13 mouse cellular contexts compared by ENCODE assay signal in genomic region chr8:64659097-64659496, GRCm38 (mm10). TPM values are rescaled to one million over a fixed set of nuclear protein-coding genes. Genes with fewer than 3 reads are reported as not detected.
A peak's percentile ranks its signal among the peaks of the same experiment; 100 is the strongest.
DNase-seq lines count a peak whose midpoint lies in the region; ATAC-seq lines count a peak whose summit lies in the region.
"Had no signal": no experiment of that assay in that cellular context is flagged by ENCODE, and none has a peak within 500 bp of the region (broad histone marks: within the 10 kb centered on the region; RNA-seq: fewer than 3 reads in every experiment).

No protein-coding gene starts in this region.

- 90% methylated on average over 5 of the region's 5 CpGs for WGBS in midbrain, embryonic 10.5 days
- 87% methylated on average over 5 of the region's 5 CpGs for WGBS in midbrain, embryonic 11.5 days

- H3K27ac ChIP-seq in midbrain, embryonic 10.5 days (replicated peaks), result peak overlapping the region; percentile 85
- no peak overlapping the region; the same call in 1 of the 2 replicates for H3K27ac ChIP-seq in midbrain, embryonic 11.5 days (ENCODE audit: low read depth, low read length)
- H3K27ac ChIP-seq: embryonic facial prominence, embryonic 15.5 days; liver, embryonic 15.5 days had no signal

- ATAC-seq in midbrain, embryonic 11.5 days (ENCODE audit: low FRiP score), result no peak
- peak; percentile 74 for ATAC-seq in inflammation-experienced regulatory T-cells, adult 6 months

- peaks cover 2% of the 10 kb centered on the region; the same call in 1 of the 2 replicates for H3K36me3 ChIP-seq in midbrain, embryonic 10.5 days
- H3K36me3 ChIP-seq in midbrain, embryonic 11.5 days (ENCODE audit: control insufficient read depth, insufficient read depth, low read length), result no peaks in the 10 kb centered on the region
- H3K36me3 ChIP-seq: embryonic facial prominence, embryonic 15.5 days; liver, embryonic 15.5 days had no signal

- no peaks in the 10 kb centered on the region for H3K27me3 ChIP-seq in midbrain, embryonic 10.5 days (ENCODE audit: low read depth, poor library complexity, severe bottlenecking)
- H3K27me3 ChIP-seq in midbrain, embryonic 11.5 days (ENCODE audit: control insufficient read depth, insufficient read depth, low read length), result no peaks in the 10 kb centered on the region
- H3K27me3 ChIP-seq: embryonic facial prominence, embryonic 15.5 days; liver, embryonic 15.5 days had no signal

- no peaks in the 10 kb centered on the region for H3K9me3 ChIP-seq in midbrain, embryonic 10.5 days (replicated peaks)
- no peaks in the 10 kb centered on the region for H3K9me3 ChIP-seq in midbrain, embryonic 11.5 days (ENCODE audit: control insufficient read depth, low read length)
- H3K9me3 ChIP-seq: embryonic facial prominence, embryonic 15.5 days; liver, embryonic 15.5 days had no signal

- H3K4me3 ChIP-seq in midbrain, embryonic 10.5 days, result no peak overlapping the region
- H3K4me3 ChIP-seq in midbrain, embryonic 11.5 days (ENCODE audit: low read depth, low read length), result no peak overlapping the region
- H3K4me3 ChIP-seq: embryonic facial prominence, embryonic 15.5 days; liver, embryonic 15.5 days had no signal

- peaks cover 66% of the 10 kb centered on the region for H3K4me1 ChIP-seq in midbrain, embryonic 10.5 days
- peaks cover 24% of the 10 kb centered on the region for H3K4me1 ChIP-seq in midbrain, embryonic 11.5 days (ENCODE audit: control insufficient read depth, insufficient read depth, low read length)
- H3K4me1 ChIP-seq: liver, embryonic 15.5 days had no signal

- H3K4me2 ChIP-seq in midbrain, embryonic 11.5 days, result no peak overlapping the region
- H3K4me2 ChIP-seq: embryonic facial prominence, embryonic 15.5 days; liver, embryonic 15.5 days had no signal

- DNase-seq in midbrain, embryonic 10.5 days (ENCODE audit: low spot score), result no peak
- no peak for DNase-seq in midbrain, embryonic 11.5 days (ENCODE audit: low spot score, missing footprints)
- DNase-seq in cerebellum, adult 9-10 months, result peak; percentile 92
- DNase-seq in right cerebral cortex, postnatal 10 days (ENCODE audit: low spot score in 2 of 2), result peak; percentile 55 to 75
- no peak for DNase-seq in natural killer cell, adult 2 months (ENCODE audit: low spot score in 2 of 2)
- no peak for DNase-seq in urinary bladder, postnatal 14 days (ENCODE audit: low spot score)
- DNase-seq in heart, adult 9 months (ENCODE audit: low spot score in 2 of 2), result no peak
- DNase-seq: adrenal gland, postnatal 25 days; kidney, postnatal 10 days; spleen, adult 18-20 months had no signal

- H3K9ac ChIP-seq in midbrain, embryonic 11.5 days (ENCODE audit: low read length), result no peak overlapping the region
- H3K9ac ChIP-seq: embryonic facial prominence, embryonic 15.5 days; liver, embryonic 15.5 days had no signal

RNA-seq across cellular contexts. Expression of gene Cpe, which starts 33.8 kb away (rescaled TPM):
- polyA plus RNA-seq in midbrain, embryonic 10.5 days (2016; fragmentation: Nextera tagmentation; extraction: Ambion mirVana), result 163 and 215 TPM in 2 replicates
- polyA plus RNA-seq in midbrain, embryonic 11.5 days (2014; fragmentation: Nextera tagmentation; extraction: Ambion mirVana), result 356 and 390 TPM in 2 replicates
- 1 to 10 TPM; 1.4 to 2.8 (median 1.6) TPM for polyA plus RNA-seq in inflammation-experienced regulatory T-cells, adult 6 months (2017; shearing (Covaris generic))

Comparison
In these comparisons a context has a peak if more than half of its experiments do, and no peak if none do; other contexts are left out.
1. DNase-seq: peak in cerebellum, adult 9-10 months (single experiment) and right cerebral cortex, postnatal 10 days (2 of 2); none in midbrain, embryonic 10.5 days (single experiment), midbrain, embryonic 11.5 days (single experiment), natural killer cell, adult 2 months (0 of 2), urinary bladder, postnatal 14 days (single experiment) and heart, adult 9 months (0 of 2).
2. RNA of gene Cpe, which starts 33.8 kb away (polyA plus RNA-seq): 356 to 390 TPM in midbrain, embryonic 11.5 days and 163 to 215 TPM in midbrain, embryonic 10.5 days; 1.4 to 2.8 TPM in inflammation-experienced regulatory T-cells, adult 6 months; every median in the first group is over 10 times any median in the second.